Mouse (Mus musculus): ENCODE results near the gene Cog5.

Gene Cog5

DNA sequence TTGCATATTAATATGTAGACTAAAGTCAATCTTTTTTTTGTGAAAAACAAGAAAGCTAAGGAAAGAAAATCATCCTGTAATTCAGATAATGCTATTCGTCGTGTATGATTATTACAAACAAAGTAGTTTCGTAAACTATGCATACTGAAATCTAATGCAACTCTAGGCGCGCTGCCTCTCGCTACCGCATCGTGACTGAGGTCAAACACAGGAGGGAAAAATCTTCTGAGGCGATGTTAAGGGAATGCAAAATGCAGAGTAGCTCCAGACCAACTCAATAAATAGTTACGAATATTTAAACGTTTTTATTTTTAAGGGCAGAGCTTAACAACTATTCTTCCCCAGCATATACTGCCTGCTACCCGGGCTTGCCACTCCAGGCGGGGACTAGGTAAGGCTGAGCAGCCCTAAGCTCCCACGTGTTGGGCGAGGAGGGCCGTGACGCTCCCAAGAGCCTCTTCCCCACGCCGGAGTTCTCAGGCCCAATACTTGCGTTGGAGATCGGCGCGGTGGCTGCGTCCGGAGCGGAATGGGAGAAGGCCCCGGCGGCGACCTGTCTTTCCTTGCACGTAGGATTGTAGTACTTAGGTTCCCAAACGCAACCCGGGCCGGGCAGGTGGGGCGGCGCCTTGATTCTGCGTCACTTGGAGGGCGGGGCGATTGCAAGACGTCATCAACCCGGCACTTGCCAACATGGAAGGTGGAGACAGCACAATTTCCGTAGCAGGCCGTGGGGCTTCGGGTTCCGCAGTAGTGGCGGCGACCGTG lies at the start of gene Cog5, which contains the start of gene Dus4l:
Gene Cog5 (plus strand): TSS at position 673 of the 768 bp plus-strand sequence.
Gene Dus4l (minus strand): TSS at position 630 of the 768 bp plus-strand sequence.
- peak; percentile 51; the same call in 1 of the 2 replicates for TF ChIP-seq GATA4 (IDR thresholded peaks at IDR 0.05; ENCODE audit: insufficient replicate concordance, low read length)

- TF ChIP-seq GATA4 (IDR thresholded peaks at IDR 0.05; ENCODE audit: insufficient replicate concordance, low read length): no peak
Observed at GRCm38 (mm10) chr12:31604894-31605293, 49.8 kb upstream of the Cog5 start.

GRCm38 (mm10) chr12:31608138-31608537 lies 46.5 kb upstream of the Cog5 start:
- no peak for TF ChIP-seq GATA4 (IDR thresholded peaks at IDR 0.05; ENCODE audit: insufficient replicate concordance, low read length)

GRCm38 (mm10) chr12:31613353-31613752 lies 41.3 kb upstream of the Cog5 start:
- TF ChIP-seq GATA4 (IDR thresholded peaks at IDR 0.05; ENCODE audit: insufficient replicate concordance, low read length): no peak

- TF ChIP-seq GATA4 (IDR thresholded peaks at IDR 0.05; ENCODE audit: insufficient replicate concordance, low read length): no peak
Observed at GRCm38 (mm10) chr12:31620106-31620505, 34.6 kb upstream of the Cog5 start.

DNA sequence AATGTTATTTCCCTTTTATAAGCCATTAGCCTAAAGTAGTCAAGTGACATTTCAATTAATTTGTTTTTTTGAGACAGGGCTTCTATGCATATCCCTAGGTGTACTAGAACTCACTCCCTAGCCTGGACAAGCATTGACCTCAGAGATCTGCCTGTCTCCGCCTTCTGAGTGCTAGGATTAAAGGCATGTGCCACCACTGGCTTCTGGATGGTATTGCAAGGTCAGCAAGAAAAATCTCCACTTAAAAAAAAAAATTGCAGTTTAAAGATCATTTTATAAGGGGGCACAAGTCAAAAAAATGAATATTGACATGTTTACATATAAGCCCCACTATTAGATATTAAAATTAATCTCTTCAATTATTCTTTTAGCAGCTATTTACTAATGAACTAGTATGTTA lies 29.7 kb upstream of the Cog5 start:
- no peak for TF ChIP-seq GATA4 (IDR thresholded peaks at IDR 0.05; ENCODE audit: insufficient replicate concordance, low read length)

DNA sequence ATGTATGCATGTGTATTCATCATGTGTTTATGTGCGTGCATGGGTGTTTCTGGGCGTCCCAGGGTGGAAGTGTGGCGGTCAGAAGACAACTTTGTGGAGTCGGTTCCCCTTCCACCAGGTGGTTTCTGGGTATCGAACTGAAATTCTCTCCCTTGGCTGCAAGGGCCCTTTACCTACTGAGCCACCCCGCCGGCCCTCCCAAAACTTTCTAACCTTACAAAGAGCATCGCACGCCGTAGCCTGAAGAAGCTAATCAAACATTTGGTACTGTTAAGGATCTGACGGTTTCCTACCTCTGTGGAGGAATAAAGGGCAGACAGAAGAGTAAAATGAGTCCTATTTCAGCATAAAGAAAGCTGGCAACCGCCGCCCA lies 20.7 kb upstream of the Cog5 start:
- TF ChIP-seq GATA4 (IDR thresholded peaks at IDR 0.05; ENCODE audit: insufficient replicate concordance, low read length): no peak

DNA sequence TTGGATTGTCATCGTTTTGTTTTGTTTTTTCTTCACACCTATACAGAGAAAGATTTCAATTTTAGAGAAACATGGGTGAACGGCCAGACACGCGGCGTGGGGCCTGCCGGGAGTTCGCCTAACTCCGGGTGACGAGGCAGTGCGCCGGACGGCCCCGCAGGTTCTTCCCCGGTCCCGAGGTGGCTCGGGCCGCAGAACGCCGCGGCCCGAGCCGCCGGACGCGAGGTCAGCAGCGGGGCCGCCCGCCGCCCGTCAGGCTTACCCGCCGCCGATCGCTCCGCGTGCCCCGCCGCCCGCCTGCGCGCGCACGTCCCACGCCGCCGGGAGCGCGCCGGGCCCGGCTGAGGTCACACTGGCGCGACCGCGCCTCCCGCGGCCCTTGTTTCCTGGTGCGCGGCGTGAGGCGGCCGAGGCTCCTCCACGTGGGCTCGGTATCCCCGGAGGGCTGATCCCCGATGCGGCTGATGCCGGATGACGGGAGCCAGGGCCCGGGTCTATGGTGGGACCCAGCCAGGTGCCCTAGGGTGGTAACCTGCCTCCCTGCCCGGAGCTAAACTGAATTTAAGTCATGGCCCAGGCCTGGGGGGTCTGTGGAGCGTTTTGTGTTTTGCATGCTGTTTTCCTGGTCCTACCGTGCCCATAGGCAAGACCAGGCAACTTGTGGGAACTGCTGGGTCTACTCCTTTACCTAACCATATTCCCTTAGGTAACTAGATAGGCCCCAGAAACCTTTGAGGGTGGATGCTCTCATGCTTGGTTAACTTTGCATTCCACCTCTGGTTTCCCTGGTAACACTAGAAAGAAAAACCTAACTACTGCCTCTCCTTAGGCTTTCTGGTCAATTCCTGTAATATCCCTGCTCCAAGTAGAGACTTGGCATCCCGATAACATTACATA lies 20.1 kb upstream of the Cog5 start, which contains the start of gene Bcap29:
Gene Bcap29 (minus strand): TSS at position 316 of the 897 bp plus-strand sequence.
- TF ChIP-seq GATA4 (IDR thresholded peaks at IDR 0.05; ENCODE audit: insufficient replicate concordance, low read length): no peak

- TF ChIP-seq GATA4 (IDR thresholded peaks at IDR 0.05; ENCODE audit: insufficient replicate concordance, low read length): no peak
Observed at GRCm38 (mm10) chr12:31635240-31635607, 19.4 kb upstream of the Cog5 start.

DNA sequence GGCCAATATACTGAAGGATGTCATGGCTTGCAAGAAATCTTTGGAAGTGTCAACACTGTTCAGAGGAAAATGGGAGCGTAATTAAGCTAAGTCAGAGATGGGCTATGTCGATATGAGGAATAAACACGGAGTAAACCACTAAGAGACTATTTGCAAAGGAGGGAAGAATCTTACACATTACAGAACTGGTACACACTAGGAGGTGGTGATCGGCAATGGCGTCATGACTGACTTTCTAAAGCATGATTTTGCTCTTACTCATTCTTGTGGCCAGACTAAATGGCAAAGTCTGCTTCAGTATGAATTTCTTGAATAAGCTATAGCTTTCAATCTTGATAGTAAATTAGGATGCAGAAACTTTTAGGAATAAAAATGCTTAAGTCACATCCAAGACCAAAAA lies 1.1 kb upstream of the Cog5 start:
- TF ChIP-seq GATA4 (IDR thresholded peaks at IDR 0.05; ENCODE audit: insufficient replicate concordance, low read length): no peak

DNA sequence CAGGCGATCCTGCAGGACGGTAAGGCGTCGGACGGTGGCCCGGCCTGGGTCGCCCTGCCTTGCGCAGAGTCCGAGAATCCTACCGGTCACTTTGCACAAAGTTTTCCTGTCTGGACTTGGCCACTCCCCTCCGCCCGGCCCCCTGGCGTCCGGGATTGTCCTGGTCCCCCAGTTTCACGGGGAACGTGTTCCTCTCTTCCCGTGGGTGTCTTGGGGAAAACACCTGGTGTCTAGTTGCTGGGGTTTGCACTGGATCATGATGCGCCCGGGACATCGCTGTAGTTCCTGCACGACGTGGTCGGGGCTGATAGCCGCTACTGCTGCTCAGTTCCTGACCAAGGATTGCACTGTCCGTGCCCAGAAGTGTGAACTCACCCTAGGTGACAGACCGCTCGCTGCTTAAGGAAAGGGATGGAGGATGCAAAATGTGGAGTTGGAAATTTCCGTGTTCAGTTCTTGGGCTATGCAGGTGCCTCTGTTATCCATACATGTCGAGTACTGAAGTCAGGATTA lies 352 bp downstream of the Cog5 start:
- TF ChIP-seq GATA4 (IDR thresholded peaks at IDR 0.05; ENCODE audit: insufficient replicate concordance, low read length): no peak; the same call in 1 of the 2 replicates

GRCm38 (mm10) chr12:31656841-31657240 lies 2.2 kb downstream of the Cog5 start:
- no peak for TF ChIP-seq GATA4 (IDR thresholded peaks at IDR 0.05; ENCODE audit: insufficient replicate concordance, low read length)

GRCm38 (mm10) chr12:31665999-31666398 lies 11.3 kb downstream of the Cog5 start:
- no peak for TF ChIP-seq GATA4 (IDR thresholded peaks at IDR 0.05; ENCODE audit: insufficient replicate concordance, low read length)

DNA sequence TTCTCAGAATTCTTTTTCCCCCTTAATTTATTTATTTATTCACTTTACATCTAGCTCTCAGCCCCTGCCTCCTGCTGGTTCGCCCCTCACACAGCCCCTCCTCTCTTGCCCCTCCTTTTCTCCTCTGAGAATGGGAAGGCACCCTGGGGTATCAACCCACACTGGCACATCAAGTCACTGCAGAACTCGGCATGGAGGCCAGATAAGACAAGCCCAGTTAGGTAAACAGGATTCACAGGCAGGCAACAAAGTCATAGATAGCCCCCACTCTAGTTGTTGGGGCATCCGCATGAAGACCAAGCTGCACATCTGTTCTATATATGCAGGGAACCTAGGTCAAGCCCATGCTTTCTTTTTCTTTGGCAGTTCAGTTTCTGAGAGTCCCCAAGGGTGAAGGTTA lies 12.5 kb downstream of the Cog5 start:
- TF ChIP-seq GATA4 (IDR thresholded peaks at IDR 0.05; ENCODE audit: insufficient replicate concordance, low read length): no peak

GRCm38 (mm10) chr12:31686679-31687078 lies 32.0 kb downstream of the Cog5 start:
- no peak for TF ChIP-seq GATA4 (IDR thresholded peaks at IDR 0.05; ENCODE audit: insufficient replicate concordance, low read length)

GRCm38 (mm10) chr12:31693278-31693677 lies 38.6 kb downstream of the Cog5 start:
- no peak for TF ChIP-seq GATA4 (IDR thresholded peaks at IDR 0.05; ENCODE audit: insufficient replicate concordance, low read length)

Measured in liver, adult (tissue).